Mouse (Mus musculus) embryonic stem cell, embryonic (primary cell): ENCODE measurements around the gene Cpsf6.

Source experiments
- CTCF ChIA-PET, 4 experiments: fragments of 300-600 bp in 2 of 4; fragments of 350-600 bp in 2 of 4; sonication (Branson Sonifier 250); formaldehyde crosslinking; loops; one replicate each; lab custom pipeline; 2022; ENCODE audit warnings: inconsistent platforms in 2 of 4; lab: Charles Lee
- POLR2A ChIA-PET, 4 experiments: fragments of 300-600 bp in 2 of 4; fragments of 350-600 bp in 2 of 4; sonication (Branson Sonifier 250); formaldehyde crosslinking; loops; one replicate each; lab custom pipeline; 2022; ENCODE audit warnings: antibody characterized with exemption in 4 of 4, inconsistent platforms in 1 of 4; lab: Charles Lee

The Cpsf6 gene

GRCm38 (mm10) chr10:117406843-117407733, 27.3 kb upstream of the Cpsf6 start:
- ChIA-PET CTCF (no interaction called here), POLR2A (interaction anchor here in 3 of 4 experiments (0.6 to 1.3 kb wide), 4 partner anchors 11 to 458 kb away, joined by 3 to 5 read pairs (median 4); no protein-coding TSS in a partner anchor)

GRCm38 (mm10) chr10:117406283-117406588, 26.4 kb upstream of the Cpsf6 start:
- ChIA-PET CTCF (no interaction called here), POLR2A (interaction anchor here in 3 of 4 experiments (0.7 to 1.2 kb wide), 3 partner anchors 16 to 393 kb away, joined by 3 to 4 read pairs (median 3); no protein-coding TSS in a partner anchor)

DNA sequence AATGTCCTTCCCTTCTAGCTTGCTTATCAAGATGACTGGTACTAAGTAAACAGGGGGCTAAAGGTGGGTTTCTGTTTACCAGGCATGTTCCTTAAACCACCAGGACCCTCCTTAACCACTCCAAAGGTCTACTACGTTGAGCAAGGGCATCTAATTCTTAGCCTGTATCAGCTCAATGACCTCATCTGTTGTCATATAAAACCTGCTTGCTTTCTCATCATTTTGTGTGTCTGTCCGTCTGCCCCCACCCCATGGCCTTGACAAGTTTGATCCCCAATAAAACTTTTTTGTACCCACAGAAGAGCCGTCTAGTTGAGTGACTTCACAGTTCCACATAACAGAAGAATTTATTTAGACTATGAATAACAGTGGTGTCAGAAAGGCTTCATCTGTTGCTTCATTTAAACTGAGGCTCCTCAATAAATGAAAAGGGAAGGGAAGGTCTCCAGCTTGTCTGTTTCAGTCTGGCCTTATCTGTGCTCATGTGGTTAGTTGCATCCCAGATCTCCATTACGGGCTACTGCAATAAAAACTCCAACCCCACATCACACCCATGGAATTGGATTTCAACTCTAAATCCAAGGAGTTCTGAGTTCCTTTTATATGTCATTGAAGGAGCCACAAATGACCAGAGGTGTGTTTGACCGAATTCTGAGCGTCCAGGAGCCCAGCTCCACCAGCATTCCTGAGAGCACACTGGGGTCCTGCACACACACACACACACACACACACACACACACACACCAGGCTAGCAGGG, 25.9 kb upstream of the Cpsf6 start:
- CTCF ChIA-PET = no interaction called here
- POLR2A ChIA-PET = interaction anchor here (0.7 to 1.2 kb wide), 5 partner anchors 15 to 393 kb away, joined by 3 to 4 read pairs (median 3); no protein-coding TSS in a partner anchor

DNA sequence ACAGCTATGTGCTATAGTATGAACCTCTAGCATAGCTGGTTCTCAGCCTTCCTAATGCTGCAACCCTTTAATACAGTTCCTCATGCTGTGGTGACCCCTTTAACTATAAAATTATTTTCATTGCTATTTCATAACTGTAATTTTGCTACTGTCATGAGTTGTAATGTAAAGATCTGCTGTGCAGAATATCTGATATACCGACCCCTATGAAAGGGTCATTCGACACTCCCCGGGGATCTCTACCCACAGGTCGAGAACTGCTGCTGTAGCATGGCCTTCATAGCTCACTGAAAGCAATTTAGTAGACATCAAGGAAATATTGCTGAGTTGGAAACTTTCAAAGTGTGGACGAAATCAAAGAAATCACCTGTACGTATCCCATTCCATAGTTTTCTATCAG, 24.6 kb upstream of the Cpsf6 start:
- ChIA-PET POLR2A (interaction anchor here in 1 of 4 experiments (1.2 kb wide), 1 partner anchor 63 kb away, joined by 3 read pairs; no protein-coding TSS in a partner anchor), CTCF (no interaction called here)

DNA sequence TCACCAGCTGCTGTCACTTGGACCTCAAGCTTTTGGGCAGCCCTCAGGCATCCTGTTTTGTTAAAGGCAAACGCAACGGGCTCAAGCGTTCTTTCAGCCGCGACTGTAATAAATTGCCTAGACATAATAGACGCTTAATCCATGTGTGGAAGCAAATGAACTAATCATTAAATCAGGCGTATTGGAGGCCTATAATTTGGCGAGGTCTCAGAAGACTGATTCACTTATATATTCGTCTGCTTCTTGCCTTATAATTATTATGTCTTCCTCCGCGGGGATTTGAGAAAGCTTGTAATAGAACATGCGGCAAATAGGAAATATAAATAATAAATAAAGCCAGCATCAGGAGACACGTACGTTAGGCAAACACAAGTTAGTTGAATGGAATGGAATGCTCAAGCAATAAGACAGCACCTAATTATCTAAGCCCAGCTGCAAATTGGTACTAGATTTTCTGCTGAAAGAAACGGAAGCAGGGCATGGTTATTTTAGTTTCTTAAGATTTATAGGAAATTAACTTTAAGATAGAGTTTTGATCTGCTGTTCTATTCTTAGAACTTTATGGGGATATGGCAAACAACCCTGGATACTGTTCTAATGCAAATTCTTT, 23.6 kb upstream of the Cpsf6 start:
- CTCF ChIA-PET = interaction anchor here (0.6 to 2.6 kb wide), 5 partner anchors 14 to 179 kb away, joined by 3 to 10 read pairs (median 3); partner anchors contain the start of gene Yeats4 (in 1 of the 4)
- POLR2A ChIA-PET = interaction anchor here (0.5 to 2.6 kb wide), 8 partner anchors 8 to 299 kb away, joined by 3 to 24 read pairs (median 3); no protein-coding TSS in a partner anchor

- ChIA-PET POLR2A (interaction anchor here (0.5 to 3.8 kb wide), 13 partner anchors 8 to 179 kb away, joined by 3 to 24 read pairs (median 3); partner anchors contain the start of gene Yeats4 (in 1 of the 4)), CTCF (interaction anchor here (0.6 to 2.6 kb wide), 18 partner anchors 8 to 753 kb away, joined by 3 to 10 read pairs (median 3); partner anchors contain the start of gene Yeats4 (in 1 of the 4))
These were observed 22.9 kb upstream of the Cpsf6 start for GRCm38 (mm10) chr10:117402403-117403333.

DNA sequence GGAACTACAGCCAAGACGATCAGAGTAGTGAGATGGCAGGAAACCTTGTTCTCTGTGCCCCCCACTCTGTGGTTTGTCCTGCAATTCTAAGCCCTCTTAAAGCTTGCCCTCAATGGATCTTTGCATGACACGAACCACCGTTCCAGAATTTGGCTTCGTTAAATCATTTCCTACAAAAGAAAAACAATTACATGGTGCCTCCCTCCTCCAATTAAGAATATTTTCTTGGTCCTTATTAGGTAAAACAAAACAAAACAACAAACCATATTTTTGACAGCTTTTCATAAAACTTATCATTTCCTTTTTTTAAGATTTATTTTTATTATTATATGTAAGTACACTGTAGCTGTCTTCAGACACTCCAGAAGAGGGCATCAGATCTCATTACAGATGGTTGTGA, 21.5 kb upstream of the Cpsf6 start:
- POLR2A ChIA-PET = interaction anchor here in 2 of 4 experiments (1.6 to 3.8 kb wide), 4 partner anchors 9 to 177 kb away, joined by 3 to 24 read pairs (median 8); partner anchors contain the start of gene Yeats4 (in 1 of the 2)
- CTCF ChIA-PET = interaction anchor here in 2 of 4 experiments (1.0 to 2.6 kb wide), 3 partner anchors 9 to 34 kb away, joined by 3 to 9 read pairs (median 4); no protein-coding TSS in a partner anchor

DNA sequence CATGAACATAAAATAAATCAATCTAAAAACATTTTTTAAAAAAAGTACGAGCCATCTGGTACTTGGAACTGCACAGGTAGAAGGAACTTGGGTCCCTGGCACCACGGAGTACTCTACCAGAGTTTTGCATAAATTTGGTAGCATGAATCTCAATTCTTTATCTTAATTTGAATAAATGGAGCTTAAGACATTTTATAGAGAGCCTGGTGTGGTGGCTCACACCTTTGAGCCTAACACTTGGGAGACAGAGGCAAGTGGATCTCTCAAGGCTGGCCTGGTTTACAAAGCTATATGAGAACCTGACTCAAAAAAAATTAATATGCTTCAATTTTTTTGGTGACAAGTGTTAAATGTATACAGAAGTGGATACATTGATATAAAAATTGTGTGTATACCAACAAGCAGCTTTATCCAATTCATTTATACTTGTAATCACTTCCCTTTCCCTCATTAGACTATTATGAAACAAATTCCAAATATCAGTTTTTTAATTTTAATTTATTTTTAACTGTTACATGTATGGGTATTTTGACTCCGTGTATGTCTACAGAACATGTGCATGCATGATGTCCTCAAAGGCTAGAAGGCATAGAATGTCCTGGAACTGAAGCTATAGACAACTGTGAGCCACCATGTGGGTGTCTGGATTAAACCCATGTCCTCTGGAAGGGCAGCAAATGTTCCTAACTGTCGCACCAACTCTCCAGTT, 20.6 kb upstream of the Cpsf6 start:
- ChIA-PET POLR2A (interaction anchor here in 1 of 4 experiments (0.6 to 3.8 kb wide), 2 partner anchors 10 to 288 kb away, joined by 3 to 13 read pairs; no protein-coding TSS in a partner anchor), CTCF (interaction anchor here in 2 of 4 experiments (0.6 to 1.0 kb wide), 3 partner anchors 8 to 22 kb away, joined by 3 to 4 read pairs (median 3); no protein-coding TSS in a partner anchor)

DNA sequence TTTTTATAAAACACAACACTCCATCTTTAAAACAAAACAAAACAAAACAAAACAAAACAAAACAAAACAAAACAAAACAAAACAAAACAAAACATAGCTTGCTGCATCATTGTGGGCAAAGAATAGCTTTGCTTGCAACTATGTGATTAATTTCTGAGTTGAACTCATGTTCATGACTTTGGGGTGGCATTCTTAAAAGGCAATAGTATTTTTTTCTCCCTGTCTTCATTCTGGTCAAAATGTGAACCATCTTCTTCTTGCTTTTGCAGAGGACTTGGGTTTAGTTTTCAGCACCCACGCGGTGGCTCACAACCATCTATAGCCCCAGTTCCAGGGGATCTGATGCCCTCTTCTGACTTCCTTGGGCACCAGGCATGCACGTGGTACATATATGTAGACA, 20.0 kb upstream of the Cpsf6 start:
- ChIA-PET POLR2A (interaction anchor here in 2 of 4 experiments (0.6 to 3.8 kb wide), 3 partner anchors 11 to 289 kb away, joined by 3 to 13 read pairs (median 3); no protein-coding TSS in a partner anchor), CTCF (interaction anchor here in 1 of 4 experiments (0.7 kb wide), 1 partner anchor 21 kb away, joined by 3 read pairs; no protein-coding TSS in a partner anchor)

- ChIA-PET CTCF (no interaction called here), POLR2A (interaction anchor here in 2 of 4 experiments (0.7 to 3.8 kb wide), 4 partner anchors 12 to 249 kb away, joined by 3 to 13 read pairs (median 6); no protein-coding TSS in a partner anchor)
These were observed 19.4 kb upstream of the Cpsf6 start for GRCm38 (mm10) chr10:117399196-117399595.

- ChIA-PET POLR2A (interaction anchor here in 3 of 4 experiments (0.9 to 2.2 kb wide), 10 partner anchors 12 to 231 kb away, joined by 3 to 12 read pairs (median 5); no protein-coding TSS in a partner anchor), CTCF (interaction anchor here in 3 of 4 experiments (0.6 to 1.0 kb wide), 3 partner anchors 37 to 118 kb away, joined by 3 read pairs; no protein-coding TSS in a partner anchor)
These were observed 18.4 kb upstream of the Cpsf6 start for GRCm38 (mm10) chr10:117398044-117398780.

GRCm38 (mm10) chr10:117397106-117397625, 17.4 kb upstream of the Cpsf6 start:
- CTCF ChIA-PET = no interaction called here
- POLR2A ChIA-PET = interaction anchor here in 3 of 4 experiments (0.6 to 2.2 kb wide), 13 partner anchors 13 to 173 kb away, joined by 3 to 12 read pairs (median 3); partner anchors contain the start of gene Yeats4 (in 1 of the 3)

GRCm38 (mm10) chr10:117396386-117397048, 16.7 kb upstream of the Cpsf6 start:
- ChIA-PET CTCF (no interaction called here), POLR2A (interaction anchor here in 3 of 4 experiments (0.6 to 2.2 kb wide), 12 partner anchors 11 to 172 kb away, joined by 3 to 12 read pairs (median 3); partner anchors contain the start of gene Yeats4 (in 1 of the 3))

DNA sequence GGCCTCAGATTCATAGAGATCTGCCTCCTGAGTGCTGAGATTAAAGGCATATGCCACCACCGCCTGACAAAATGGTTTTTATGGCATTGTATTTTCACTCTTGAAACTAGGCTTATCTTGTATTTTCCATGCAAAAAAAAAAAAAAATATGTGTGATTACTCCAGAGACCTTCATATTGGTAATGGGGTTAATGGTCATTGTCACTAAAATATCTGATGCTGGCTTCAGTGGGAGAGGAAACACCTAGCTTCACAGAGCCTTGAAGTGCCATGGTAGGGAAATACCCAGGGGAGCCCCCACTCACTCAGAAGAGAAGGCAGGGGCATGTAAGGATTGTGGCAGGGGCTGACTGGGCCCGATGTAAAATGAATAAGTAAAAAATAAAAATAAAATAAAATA, 16.0 kb upstream of the Cpsf6 start:
- CTCF ChIA-PET = no interaction called here
- POLR2A ChIA-PET = interaction anchor here in 3 of 4 experiments (0.7 to 2.1 kb wide), 5 partner anchors 11 to 17 kb away, joined by 3 to 12 read pairs (median 3); no protein-coding TSS in a partner anchor
